Mouse (Mus musculus) embryonic facial prominence, embryonic 14.5 days (tissue): ENCODE measurements around the gene Umad1. TPM values are rescaled to one million over a fixed set of nuclear protein-coding genes. Genes with fewer than 3 reads are reported as not detected.
A peak's percentile ranks its signal among the peaks of the same experiment; 100 is the strongest.

Experiments used
- ATAC-seq: fragments of 200-750 bp; cut with Nextera tagmentation; 2 replicates; pipeline ENCODE4 v1.8.0; 2017; ENCODE audit warnings: low read depth, moderate number of reproducible peaks, moderate TSS enrichment
- DNase-seq: peaks from one replicate; pipeline ENCODE4 v3.0.0-alpha.2; 2015; ENCODE audit warnings: low spot score
- H3K27ac ChIP-seq: fragments of 300-500 bp; sonication (generic); replicated peaks from 2 replicates; pipeline ENCODE4 v1.5.1; 2014; ENCODE audit warnings: low read depth, mild to moderate bottlenecking, low read length, moderate library complexity
- H3K27me3 ChIP-seq: fragments of 300-500 bp; sonication (generic); replicated peaks from 2 replicates; pipeline ENCODE4 v1.6.1; 2014; ENCODE audit warnings: low read length; ENCODE audit not compliant: control insufficient read depth, insufficient read depth
- H3K36me3 ChIP-seq: fragments of 300-500 bp; sonication (generic); 2 replicates; pipeline ENCODE4 v1.6.1; 2014; ENCODE audit warnings: low read length, mixed read lengths; ENCODE audit not compliant: control insufficient read depth, insufficient read depth
- H3K4me1 ChIP-seq: fragments of 300-500 bp; sonication (generic); 2 replicates; pipeline ENCODE4 v1.6.1; 2014; ENCODE audit warnings: antibody characterized with exemption, low read length; ENCODE audit not compliant: control insufficient read depth, insufficient read depth
- H3K4me2 ChIP-seq: fragments of 300-500 bp; sonication (generic); 2 replicates; pipeline ENCODE4 v1.6.1; 2014; ENCODE audit warnings: low read depth, mild to moderate bottlenecking, low read length, moderate library complexity, mixed read lengths
- H3K4me3 ChIP-seq: fragments of 300-500 bp; sonication (generic); 2 replicates; pipeline ENCODE4 v1.5.1; 2014; ENCODE audit warnings: low read depth, mild to moderate bottlenecking, low read length
- H3K9ac ChIP-seq: fragments of 300-500 bp; sonication (generic); 2 replicates; pipeline ENCODE4 v1.6.1; 2014; ENCODE audit warnings: low read depth, mild to moderate bottlenecking, low read length, moderate library complexity, mixed read lengths
- H3K9me3 ChIP-seq: fragments of 300-500 bp; sonication (generic); 2 replicates; pipeline ENCODE4 v1.6.1; 2016; ENCODE audit warnings: low read length; ENCODE audit not compliant: control insufficient read depth
- WGBS: fragments of 180-500 bp; shearing (Covaris S2); extraction: QIAGEN DNeasy Blood & Tissue Kit; methylation state at CpG from one replicate; pipeline ENCODE4 v1.1.7; 2014; 5-methylcytosine and 5-hydroxymethylcytosine counted together
- polyA plus RNA-seq: library from polyadenylated mRNA; unstranded; fragments of >200 nt; fragmentation: Nextera tagmentation; extraction: Ambion mirVana; gene quantifications from 2 replicates; pipeline ENCODE4 v1.2.1, GENCODE M21; 2014

The Umad1 gene
- polyA plus RNA-seq, 1 experiment from 2014 or later = 20.0 TPM

DNA sequence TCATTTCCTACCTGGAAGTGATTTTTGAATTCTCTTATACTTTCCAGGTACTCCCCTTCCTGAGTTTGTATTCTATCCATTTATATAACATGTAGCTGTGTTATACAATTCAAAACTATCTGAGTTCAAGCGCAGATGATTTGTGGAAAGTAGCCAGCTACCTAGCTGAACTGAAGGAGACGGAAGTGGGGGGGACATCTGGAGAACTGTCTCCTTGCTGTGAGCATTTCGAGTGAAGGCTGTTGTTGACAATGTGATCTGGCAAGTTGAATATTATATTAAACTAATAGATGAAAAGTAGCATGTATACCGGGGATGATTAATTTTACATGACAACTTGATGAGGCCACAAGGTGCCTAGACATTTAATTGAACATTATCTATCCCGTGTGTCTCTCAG, 196.5 kb downstream of the Umad1 start:
- Histone ChIP-seq H3K4me3 (no peak overlapping the region), H3K27ac (no peak overlapping the region)
- 78% methylated on average over 5 of the region's 5 CpGs for WGBS

DNA sequence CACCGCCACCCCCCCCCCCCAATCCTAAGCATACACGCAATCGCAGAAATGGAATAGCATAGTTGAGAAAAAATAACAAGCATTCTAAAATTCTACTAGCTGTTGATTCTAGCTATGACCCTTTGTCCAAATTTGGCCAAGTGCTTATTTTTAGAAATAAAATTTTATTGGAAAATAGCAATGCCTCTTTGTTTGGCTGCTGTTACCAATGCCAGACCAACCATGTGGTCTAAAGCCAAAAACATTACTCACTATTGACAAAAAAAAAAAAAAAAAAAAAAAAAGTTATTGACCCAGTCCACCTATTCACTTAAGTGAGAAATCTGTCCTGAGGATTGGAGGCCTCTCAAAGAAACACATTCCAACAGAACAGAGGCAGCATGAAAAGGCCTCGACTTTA, 199.5 kb downstream of the Umad1 start:
- Histone ChIP-seq H3K9ac (no peak overlapping the region), H3K4me1 (no peaks in the 10 kb centered on the region), H3K4me3 (no peak overlapping the region), H3K9me3 (0 out of 2 replicates have a peak, but pooled peaks cover 3% of the 10 kb centered on the region), H3K36me3 (no peaks in the 10 kb centered on the region), H3K27ac (no peak overlapping the region), H3K4me2 (no peak overlapping the region), H3K27me3 (no peaks in the 10 kb centered on the region)
- WGBS = 91% methylated on average over 4 of the region's 4 CpGs
- no peak for ATAC-seq
- DNase-seq = no peak

More for the DNA sequence above, 196.5 kb downstream of the Umad1 start:
- H3K9me3 ChIP-seq = 0 out of 2 replicates have a peak, but pooled peaks cover 3% of the 10 kb centered on the region
- no peak for DNase-seq
- no peak for ATAC-seq
- no peak overlapping the region for H3K4me2 ChIP-seq
- H3K4me1 ChIP-seq = no peaks in the 10 kb centered on the region
- H3K36me3 ChIP-seq = no peaks in the 10 kb centered on the region
- H3K9ac ChIP-seq = no peak overlapping the region
- no peaks in the 10 kb centered on the region for H3K27me3 ChIP-seq

DNA sequence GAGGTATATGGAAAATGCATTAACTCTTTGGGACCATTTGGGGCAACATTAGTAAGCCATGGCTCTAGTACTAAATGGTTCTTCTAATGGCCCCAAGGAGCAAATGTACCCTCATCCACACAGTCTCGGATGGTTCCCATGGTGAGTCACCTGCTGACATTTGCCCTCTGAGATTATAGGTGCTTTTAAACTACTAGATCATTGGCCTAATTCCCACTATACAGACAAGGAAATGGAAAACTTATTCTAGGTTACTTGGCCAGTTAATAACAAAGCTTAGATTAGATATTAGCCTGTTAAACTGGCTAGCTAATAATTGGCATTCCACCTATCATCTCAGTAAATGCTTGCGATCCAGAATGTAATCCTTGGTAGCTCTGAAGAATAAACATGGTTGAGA, 203.4 kb downstream of the Umad1 start:
- no peak overlapping the region for H3K4me2 ChIP-seq
- H3K27me3 ChIP-seq = no peaks in the 10 kb centered on the region
- H3K27ac ChIP-seq = no peak overlapping the region
- H3K4me1 ChIP-seq = no peaks in the 10 kb centered on the region
- H3K36me3 ChIP-seq = no peaks in the 10 kb centered on the region
- H3K9me3 ChIP-seq = no peaks in the 10 kb centered on the region
- H3K9ac ChIP-seq = no peak overlapping the region
- 89% methylated on average over 2 of the region's 2 CpGs for WGBS
- no peak for DNase-seq
- ATAC-seq = no peak
- no peak overlapping the region for H3K4me3 ChIP-seq

- no peak for ATAC-seq
- H3K27ac ChIP-seq = no peak overlapping the region
These were observed 206.3 kb downstream of the Umad1 start for GRCm38 (mm10) chr6:8465388-8465787.

DNA sequence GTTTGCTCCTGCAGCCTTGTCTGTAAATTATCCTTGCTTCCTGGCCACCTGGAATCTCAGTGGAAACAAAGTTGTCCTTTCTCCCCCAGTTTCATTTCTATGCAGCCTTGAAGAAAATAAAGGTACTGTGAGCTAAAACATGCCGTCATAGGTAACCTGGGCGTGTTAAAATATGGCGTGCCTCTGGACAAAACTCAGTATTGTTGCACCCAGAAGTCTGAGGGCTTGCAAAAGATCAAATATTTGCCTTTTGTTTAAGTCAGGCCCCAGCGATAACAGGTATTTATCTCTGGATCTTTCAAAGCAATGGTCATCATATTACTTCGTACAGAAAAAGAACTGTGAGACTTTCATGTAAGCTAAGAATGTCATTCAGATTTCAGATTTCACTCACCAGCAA, 206.9 kb downstream of the Umad1 start:
- Histone ChIP-seq H3K27ac (no peak overlapping the region), H3K9me3 (no peaks in the 10 kb centered on the region), H3K9ac (no peak overlapping the region), H3K4me2 (no peak overlapping the region), H3K27me3 (no peaks in the 10 kb centered on the region), H3K36me3 (no peaks in the 10 kb centered on the region), H3K4me3 (no peak overlapping the region), H3K4me1 (no peaks in the 10 kb centered on the region)
- WGBS = 72% methylated on average over 5 of the region's 5 CpGs
- DNase-seq (no peak), ATAC-seq (no peak)

More at GRCm38 (mm10) chr6:8465388-8465787, 206.3 kb downstream of the Umad1 start:
- H3K4me2 ChIP-seq = no peak overlapping the region
- no peak overlapping the region for H3K4me3 ChIP-seq
- no peak for DNase-seq
- H3K36me3 ChIP-seq = no peaks in the 10 kb centered on the region
- H3K27me3 ChIP-seq = no peaks in the 10 kb centered on the region
- H3K9me3 ChIP-seq = no peaks in the 10 kb centered on the region
- no peak overlapping the region for H3K9ac ChIP-seq
- no peaks in the 10 kb centered on the region for H3K4me1 ChIP-seq
- WGBS = 46% methylated on average over 1 of the region's 1 CpGs

GRCm38 (mm10) chr6:8467667-8468337, 208.7 kb downstream of the Umad1 start:
- Histone ChIP-seq H3K36me3 (no peaks in the 10 kb centered on the region), H3K27me3 (no peaks in the 10 kb centered on the region), H3K9me3 (no peaks in the 10 kb centered on the region), H3K4me2 (no peak overlapping the region), H3K4me1 (no peaks in the 10 kb centered on the region), H3K27ac (no peak overlapping the region), H3K9ac (no peak overlapping the region), H3K4me3 (no peak overlapping the region)
- 48% methylated on average over 10 of the region's 10 CpGs for WGBS
- DNase-seq (peak; percentile 51), ATAC-seq (no peak; the same call in 1 of the 2 replicates)

- DNase-seq = no peak
- Histone ChIP-seq H3K4me2 (no peak overlapping the region), H3K4me1 (no peaks in the 10 kb centered on the region), H3K27ac (no peak overlapping the region), H3K9me3 (no peaks in the 10 kb centered on the region), H3K27me3 (no peaks in the 10 kb centered on the region), H3K9ac (no peak overlapping the region), H3K4me3 (no peak overlapping the region), H3K36me3 (no peaks in the 10 kb centered on the region)
- no peak for ATAC-seq
- 94% methylated on average over 3 of the region's 3 CpGs for WGBS
These were observed 210.8 kb downstream of the Umad1 start for GRCm38 (mm10) chr6:8469918-8470317.

DNA sequence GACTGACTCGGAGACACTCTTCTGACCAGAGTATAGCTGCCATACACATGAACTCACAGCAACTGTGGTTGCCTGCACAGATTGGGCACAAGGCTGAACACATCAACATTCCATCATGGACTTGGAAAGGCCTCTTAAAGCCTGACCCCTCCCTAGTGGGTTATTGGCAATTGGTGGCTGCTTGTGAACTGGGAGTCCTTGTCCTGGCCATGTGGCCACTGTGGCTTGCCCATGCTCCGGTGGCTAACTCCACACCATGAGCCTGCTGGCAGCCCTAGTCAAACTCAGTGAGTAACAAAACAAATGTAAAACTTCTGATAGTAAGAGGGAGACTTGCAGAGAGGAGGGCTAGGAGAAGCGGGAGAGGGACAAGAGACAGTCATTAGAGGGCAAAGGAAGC, 213.0 kb downstream of the Umad1 start:
- no peak for ATAC-seq
- H3K27ac ChIP-seq = no peak overlapping the region

GRCm38 (mm10) chr6:8472915-8473314, 213.8 kb downstream of the Umad1 start:
- DNase-seq (no peak), ATAC-seq (no peak)
- no peaks in the 10 kb centered on the region for H3K27me3 ChIP-seq
- H3K4me3 ChIP-seq = no peak overlapping the region
- no peak overlapping the region for H3K27ac ChIP-seq
- no peak overlapping the region for H3K9ac ChIP-seq
- H3K4me2 ChIP-seq = no peak overlapping the region
- H3K9me3 ChIP-seq = no peaks in the 10 kb centered on the region
- 74% methylated on average over 5 of the region's 5 CpGs for WGBS
- no peaks in the 10 kb centered on the region for H3K4me1 ChIP-seq
- no peaks in the 10 kb centered on the region for H3K36me3 ChIP-seq

More for the DNA sequence above, 213.0 kb downstream of the Umad1 start:
- WGBS = 85% methylated on average over 3 of the region's 3 CpGs
- no peak for DNase-seq
- no peak overlapping the region for H3K9ac ChIP-seq
- H3K9me3 ChIP-seq = no peaks in the 10 kb centered on the region
- no peak overlapping the region for H3K4me3 ChIP-seq
- H3K27me3 ChIP-seq = no peaks in the 10 kb centered on the region
- no peak overlapping the region for H3K4me2 ChIP-seq
- H3K36me3 ChIP-seq = no peaks in the 10 kb centered on the region
- H3K4me1 ChIP-seq = no peaks in the 10 kb centered on the region
